Mouse (Mus musculus) central nervous system, embryonic 11.5 days (tissue): ENCODE data around the gene Sgcb. TPM values are rescaled to one million over a fixed set of nuclear protein-coding genes. Genes with fewer than 3 reads are reported as not detected.

Source experiments
- polyA plus RNA-seq: library from polyadenylated mRNA; depleted of rRNA; stranded (reverse); fragments of >200 nt; gene quantifications from 2 replicates; pipeline ENCODE4 v1.2.3, GENCODE M21; 2012; rRNA removed

Gene Sgcb
- polyA plus RNA-seq: 9.3 and 17.7 TPM in 2 replicates

DNA sequence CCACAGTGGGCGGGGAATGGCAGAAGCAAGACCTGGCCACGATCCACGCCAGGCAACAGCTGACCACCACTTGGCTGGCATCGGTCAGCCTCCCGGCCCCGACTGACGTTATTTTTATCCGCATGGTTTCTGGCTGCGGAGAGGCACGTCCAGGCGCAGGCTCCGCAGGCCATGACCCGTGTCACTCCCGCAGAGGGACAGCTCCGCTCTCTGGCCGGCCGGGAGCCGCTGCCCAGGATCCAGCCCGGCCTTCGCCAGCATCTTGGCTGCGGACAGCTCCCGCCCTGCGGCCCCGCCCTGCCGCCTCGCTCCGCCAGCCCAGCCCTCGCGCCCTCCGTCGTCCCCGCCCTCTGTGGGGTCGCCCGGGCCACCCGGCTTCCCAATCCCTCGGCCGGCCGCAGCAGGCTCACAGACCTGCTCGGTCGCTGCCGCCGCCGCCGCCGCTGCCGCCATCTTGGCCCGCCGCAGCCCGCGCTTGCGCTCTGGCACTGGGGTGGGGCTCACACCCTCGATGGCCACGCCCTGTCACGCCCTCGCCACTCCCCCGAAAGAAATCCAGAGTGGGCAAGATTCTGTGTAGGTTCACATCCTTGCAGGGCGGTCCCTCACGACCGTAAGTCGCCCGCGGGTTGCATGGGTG is at the start of gene Sgcb:
Gene Sgcb (minus strand): TSS at position 530 of the 640 bp plus-strand sequence.

DNA sequence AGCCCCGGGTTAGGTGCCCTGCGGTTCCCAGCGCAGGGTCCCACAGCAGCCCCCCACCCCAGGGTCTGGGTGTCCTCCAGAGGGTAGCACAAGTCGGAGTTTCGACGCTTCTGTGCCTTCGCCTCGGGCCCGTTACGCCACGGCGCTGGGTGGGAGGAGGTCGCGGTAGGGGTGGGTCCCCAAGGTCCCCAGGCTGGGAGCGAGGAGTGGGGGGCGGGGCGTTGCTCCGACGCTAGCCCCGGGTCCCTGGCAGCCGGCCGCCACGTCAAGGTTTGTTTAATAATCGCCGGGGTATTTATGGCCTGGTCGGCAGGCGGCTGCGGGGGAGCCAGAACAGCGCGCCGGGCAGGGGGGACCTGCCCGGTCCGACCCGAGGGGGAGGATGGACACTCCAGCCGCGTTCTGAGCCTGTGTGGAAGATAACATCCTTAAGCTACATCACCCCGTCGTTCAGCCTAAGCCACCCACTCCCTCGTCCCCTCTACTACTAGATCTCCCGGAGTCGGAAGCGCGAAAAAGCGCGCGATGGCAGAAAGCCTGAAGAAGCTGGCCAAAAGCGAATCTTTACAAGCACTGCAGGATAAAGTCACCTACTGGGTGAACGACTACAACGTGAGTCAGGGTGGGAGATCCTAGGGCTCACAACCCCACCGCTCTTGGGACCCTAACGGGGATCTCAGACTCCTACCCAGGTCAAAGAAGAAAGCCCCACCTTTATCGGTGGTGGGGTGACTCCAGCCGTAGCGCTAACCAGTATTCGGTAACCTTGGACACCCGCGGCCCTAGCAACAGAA is 3.7 kb upstream of the Sgcb start, which contains the start of gene Spata18:
Gene Spata18 (plus strand): TSS at position 319 of the 794 bp plus-strand sequence.

DNA sequence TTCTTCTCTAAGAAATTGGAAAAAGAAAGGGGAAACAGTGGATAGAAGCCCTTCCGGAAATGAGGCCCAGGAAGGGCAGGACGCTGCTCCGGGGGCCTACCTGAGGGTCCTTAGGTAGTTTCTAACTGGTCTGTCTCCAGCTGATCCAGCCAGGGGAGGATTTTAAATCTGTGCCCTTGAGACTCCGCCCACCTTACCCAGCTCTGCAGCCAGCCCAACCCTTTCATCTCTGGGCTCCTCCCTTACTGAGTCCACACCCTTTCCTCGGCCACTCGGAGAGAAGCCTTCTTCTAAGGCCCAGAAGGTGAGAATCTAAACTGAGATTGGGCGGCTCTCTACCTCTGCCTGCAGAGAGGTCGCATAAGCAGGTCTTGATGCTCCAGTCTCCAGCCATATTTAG is 15.3 kb downstream of the Sgcb start, which contains the start of gene Lrrc66:
Gene Lrrc66 (minus strand): TSS at position 236 of the 400 bp plus-strand sequence.

Other genes with a start within 250 kb of the Sgcb start
- gene Cwh43, start 241.7 kb downstream of the Sgcb start, polyA plus RNA-seq: 0.04 TPM in 1 of 2 replicates, not detected in the other
- gene Dcun1d4, start 166.8 kb downstream of the Sgcb start, polyA plus RNA-seq: 31.3 and 38.7 TPM in 2 replicates
- 0.05 and 0.13 TPM in 2 replicates for gene Lrrc66, start 15.3 kb downstream of the Sgcb start, polyA plus RNA-seq
- gene Spata18, start 3.6 kb upstream of the Sgcb start, polyA plus RNA-seq: 0.18 and 0.48 TPM in 2 replicates